Mouse (Mus musculus): ENCODE data around the gene Vmn2r109. TPM values are rescaled to one million over a fixed set of nuclear protein-coding genes. Genes with fewer than 3 reads are reported as not detected.

Vmn2r109 gene
- not detected in 2 replicates for total RNA-seq (2023)

GRCm38 (mm10) chr17:20564656-20565055, at the start of gene Vmn2r109:
Gene Vmn2r109 (minus strand): TSS chr17:20564756.

DNA sequence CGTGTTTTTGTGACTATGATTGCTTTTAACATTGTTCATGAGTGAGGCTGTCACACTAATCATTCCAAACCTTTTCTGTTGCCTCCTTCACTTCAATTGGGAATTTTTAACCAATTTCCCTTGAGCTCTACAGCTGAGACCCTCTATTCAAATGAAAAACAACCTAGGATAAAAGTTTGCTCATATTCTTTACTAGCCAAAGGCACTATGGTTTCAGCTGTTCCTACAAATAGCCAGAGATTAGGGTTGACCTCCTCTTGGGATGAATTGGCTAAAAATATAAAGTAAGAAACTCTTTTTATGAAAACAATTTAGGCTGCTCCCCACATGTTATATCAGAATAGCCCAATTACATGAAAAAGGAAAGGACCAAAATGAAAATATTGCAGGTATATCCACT, 31.8 kb upstream of the Vmn2r109 start, which contains the start of gene Vmn2r110:
TSS of gene Vmn2r110 (minus strand) at position 101 of the 400 bp plus-strand sequence.

DNA sequence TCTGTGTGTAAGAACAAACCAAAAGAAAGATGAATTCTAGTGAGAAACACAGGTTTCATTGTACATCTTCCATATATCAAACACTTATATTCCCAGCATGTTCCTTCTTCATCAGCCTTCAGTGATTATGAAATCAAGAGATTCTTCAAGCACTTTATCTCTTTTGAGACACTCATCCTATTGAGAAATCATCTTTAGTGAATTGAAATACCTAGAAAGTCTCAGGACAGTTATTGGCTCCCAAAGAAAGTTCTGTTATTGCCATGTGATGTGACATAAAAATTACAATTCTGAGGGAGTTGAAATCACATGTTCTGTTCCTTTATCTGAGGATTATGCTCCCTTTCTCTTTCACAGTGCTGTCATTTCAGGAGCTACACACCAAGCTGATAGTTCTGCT, 66.7 kb downstream of the Vmn2r109 start, which contains the start of gene Vmn1r225:
TSS of gene Vmn1r225 (plus strand) at position 301 of the 400 bp plus-strand sequence.

Other genes starting within 250 kb of the Vmn2r109 start
- gene Vmn2r107, start 219.5 kb downstream of the Vmn2r109 start, total RNA-seq (2023): not detected in 2 replicates
- gene Vmn1r224, start 150.6 kb downstream of the Vmn2r109 start, total RNA-seq (2023): not detected in 2 replicates
- not detected in 2 replicates for gene Vmn2r108, start 83.4 kb downstream of the Vmn2r109 start, total RNA-seq (2023)
- not detected in 2 replicates for gene Vmn1r225, start 66.6 kb downstream of the Vmn2r109 start, total RNA-seq (2023)
- not detected in 2 replicates for gene Vmn2r110, start 31.7 kb upstream of the Vmn2r109 start, total RNA-seq (2023)
- gene Fpr-rs3, start 60.1 kb upstream of the Vmn2r109 start, total RNA-seq (2023): not detected in 2 replicates
- not detected in 2 replicates for gene Vmn1r226, start 118.1 kb upstream of the Vmn2r109 start, total RNA-seq (2023)
- gene Vmn1r227, start 165.1 kb upstream of the Vmn2r109 start, total RNA-seq (2023): not detected in 2 replicates
- gene Vmn1r228, start 221.4 kb upstream of the Vmn2r109 start, total RNA-seq (2023): not detected in 2 replicates
- gene Vmn1r229, start 246.8 kb upstream of the Vmn2r109 start, total RNA-seq (2023): not detected in 2 replicates

Measured in neutrophil, adult 65 days (primary cell).